Mouse (Mus musculus) cortical plate, adult 2 months (tissue): ENCODE measurements around the gene Efna3. TPM values are rescaled to one million over a fixed set of nuclear protein-coding genes. Genes with fewer than 3 reads are reported as not detected.
A peak's percentile ranks its signal among the peaks of the same experiment; 100 is the strongest.

Source experiments
- H3K27ac ChIP-seq: fragments of 200-500 bp; 2 replicates; pipeline ENCODE4 v1.5.1; 2012; ENCODE audit warnings: low read length, control low read depth, inconsistent platforms; ENCODE audit not compliant: insufficient read depth
- H3K4me1 ChIP-seq: fragments of 200-500 bp; 2 replicates; pipeline ENCODE4 v1.6.1; 2011; ENCODE audit warnings: low read length; ENCODE audit not compliant: control insufficient read depth, insufficient read depth
- H3K4me3 ChIP-seq: fragments of 200-500 bp; 2 replicates; pipeline ENCODE4 v1.5.1; 2011; ENCODE audit warnings: mild to moderate bottlenecking, low read length, control low read depth; ENCODE audit not compliant: insufficient read depth
- CTCF ChIP-seq: fragments of 200-500 bp; IDR thresholded peaks from 2 replicates; pipeline ENCODE4 v1.5.1; 2011; ENCODE audit warnings: mild to moderate bottlenecking, control low read depth, low read length; ENCODE audit not compliant: insufficient read depth; ENCODE audit errors: extremely low read depth
- POLR2A ChIP-seq: fragments of 200-500 bp; IDR thresholded peaks from 2 replicates; pipeline ENCODE4 v1.6.1; 2011; ENCODE audit warnings: mild to moderate bottlenecking, low read length, control low read depth; ENCODE audit not compliant: insufficient read depth; ENCODE audit errors: extremely low read depth
- polyA plus RNA-seq: library from polyadenylated mRNA; depleted of rRNA; stranded (reverse); fragments of >200 nt; gene quantifications from 2 replicates; pipeline ENCODE4 v1.2.3, GENCODE M21; 2012

The Efna3 gene
- polyA plus RNA-seq, 1 experiment, result 79.9 TPM

DNA sequence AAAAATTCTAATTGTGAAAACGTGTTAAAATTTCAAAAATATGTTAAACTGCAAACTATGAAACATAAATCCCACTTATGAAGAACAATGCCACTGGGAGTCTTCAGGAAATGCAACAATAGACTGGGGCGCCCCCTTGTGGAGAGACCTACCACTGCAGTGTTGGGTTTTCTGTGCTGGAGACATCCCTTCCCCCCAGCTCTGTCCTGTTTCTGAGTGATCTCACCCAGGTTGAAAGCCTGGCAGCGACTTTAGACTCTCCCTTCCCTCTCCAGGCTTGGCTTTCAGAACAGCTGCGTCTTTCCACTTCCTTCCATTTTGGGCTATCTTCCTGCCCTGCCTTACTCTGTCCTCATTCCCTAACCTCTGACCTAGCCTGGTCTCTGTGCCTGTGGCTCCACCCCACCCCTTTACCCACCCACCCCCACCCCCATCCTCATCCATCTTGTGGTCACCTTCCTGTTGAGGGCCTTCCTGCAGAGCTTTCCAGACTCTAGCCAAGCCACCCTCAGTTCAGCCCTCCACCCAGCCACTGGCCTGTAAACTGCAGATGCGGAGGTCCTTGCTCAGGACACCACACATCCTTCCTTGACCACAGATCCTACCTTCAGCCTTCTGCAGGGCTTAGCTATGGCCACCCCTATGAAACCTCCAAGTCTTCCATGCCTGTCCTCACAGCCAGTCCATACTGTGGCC is 32.2 kb upstream of the Efna3 start:
- H3K4me3 ChIP-seq, result no peak overlapping the region
- H3K4me1 ChIP-seq, result no peaks in the 10 kb centered on the region
- TF ChIP-seq CTCF, result peak; percentile 88
- TF ChIP-seq POLR2A, result no peak
- no peak overlapping the region for H3K27ac ChIP-seq

DNA sequence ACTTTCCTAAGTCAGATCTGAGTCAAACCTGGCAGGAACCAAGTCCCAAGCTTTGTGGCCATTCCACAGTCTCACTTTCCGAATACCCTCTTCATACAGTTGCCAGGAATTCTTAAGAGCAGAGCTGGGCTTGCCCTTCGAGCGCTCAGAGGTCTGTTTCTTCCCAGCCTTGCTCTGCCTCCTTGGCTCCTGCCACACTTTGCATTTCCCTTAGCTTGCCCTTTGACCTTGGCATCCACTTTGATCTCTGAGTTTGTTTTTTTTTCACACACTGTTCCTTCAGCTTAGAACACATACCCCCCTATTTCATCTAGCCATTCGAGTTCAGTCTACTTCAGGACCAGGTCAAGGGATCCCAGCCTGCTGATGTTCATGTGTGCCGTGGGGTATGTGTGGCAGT is 28.5 kb upstream of the Efna3 start:
- no peak overlapping the region for H3K27ac ChIP-seq
- no peak overlapping the region; the same call in 1 of the 2 replicates for H3K4me3 ChIP-seq
- TF ChIP-seq CTCF, result no peak
- TF ChIP-seq POLR2A, result no peak
- H3K4me1 ChIP-seq, result no peaks in the 10 kb centered on the region

DNA sequence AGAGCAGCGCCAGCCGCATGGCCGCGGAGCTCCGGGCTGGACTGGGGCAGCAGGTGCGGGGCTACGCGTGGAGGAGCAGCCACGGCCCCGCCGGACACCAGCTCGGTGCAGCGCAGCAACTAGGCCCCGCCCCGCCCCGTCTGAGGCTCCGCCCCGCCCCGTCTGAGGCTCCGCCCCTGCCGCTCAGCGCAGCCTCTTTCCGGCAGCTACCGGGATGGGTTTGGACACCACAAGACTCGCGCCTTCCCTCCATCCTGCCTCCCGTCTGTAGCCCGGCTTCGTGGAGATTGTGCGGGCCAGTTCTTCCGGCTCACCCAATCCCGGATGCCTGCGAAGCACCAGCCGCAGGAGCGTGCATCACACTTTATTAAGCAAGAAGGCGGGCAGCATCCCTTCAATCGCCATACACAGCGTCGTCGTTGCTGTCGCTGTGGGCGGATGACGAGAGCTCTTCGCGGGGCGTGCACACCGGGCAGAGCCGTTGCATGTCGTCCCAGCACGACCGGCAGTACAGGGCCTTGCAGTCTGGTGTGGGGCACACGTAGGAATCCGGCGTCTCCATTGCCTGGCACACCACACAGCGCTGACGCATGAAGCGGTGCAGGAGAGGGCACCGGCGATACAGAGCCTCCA is 27.2 kb upstream of the Efna3 start, which contains the start of gene Adam15:
Gene Adam15, minus strand, starts transcription at position 128 of the 633 bp plus-strand sequence.
- H3K27ac ChIP-seq, result peak within 1 kb of the TSS; percentile 54
- no peak for TF ChIP-seq CTCF
- TF ChIP-seq POLR2A, result peak; percentile 91
- H3K4me1 ChIP-seq, result no peaks in the 10 kb centered on the region

DNA sequence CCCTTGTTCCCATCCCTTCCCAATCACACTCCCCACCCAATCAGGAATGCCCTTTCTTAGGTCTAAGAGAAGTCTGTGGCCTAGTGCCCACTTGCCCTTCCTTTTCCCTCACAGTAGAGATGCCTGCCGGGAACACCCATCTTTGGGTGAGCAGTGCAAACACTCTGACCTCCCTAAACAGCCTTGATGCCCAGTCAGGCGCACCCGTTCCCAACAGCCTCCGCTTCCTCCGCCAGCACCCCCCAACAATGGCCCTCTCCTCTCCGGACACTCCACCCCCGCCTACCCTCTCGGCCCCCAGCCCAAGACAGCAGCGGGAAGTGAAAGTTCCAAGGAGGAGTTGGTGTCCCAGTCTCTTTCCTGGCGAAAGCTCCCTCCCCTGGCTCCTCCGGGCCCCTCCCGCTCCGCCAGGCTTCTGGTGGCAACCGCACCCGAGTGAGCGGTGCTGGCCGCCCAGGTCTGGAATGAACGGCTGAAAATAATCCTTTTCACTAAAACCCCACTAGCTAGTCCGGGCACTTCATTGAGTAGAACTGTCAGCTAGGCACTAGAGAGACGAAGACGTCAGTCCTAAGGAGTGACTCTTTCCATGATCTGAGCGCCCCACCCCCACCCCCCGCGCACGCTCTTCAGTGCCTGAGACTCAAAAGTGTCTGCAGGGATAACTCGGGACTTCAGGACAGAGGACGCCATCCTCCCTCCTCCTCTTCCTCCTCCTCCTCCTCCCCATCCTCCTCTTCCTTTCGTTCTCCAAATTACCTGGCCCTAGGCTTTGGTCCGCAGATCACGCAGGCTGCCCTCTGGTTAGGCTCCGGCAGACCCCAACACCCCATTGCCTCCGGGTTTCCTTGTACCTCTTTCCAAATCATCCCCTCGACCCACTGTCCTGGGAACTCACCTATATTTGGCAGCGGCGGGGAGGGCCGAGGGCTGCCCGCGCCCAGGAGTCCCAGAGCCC is 26.4 kb upstream of the Efna3 start:
- TF ChIP-seq POLR2A (no peak), CTCF (no peak)
- Histone ChIP-seq H3K4me1 (no peaks in the 10 kb centered on the region), H3K27ac (peak overlapping the region; percentile 54; the same call in 1 of the 2 replicates), H3K4me3 (peak overlapping the region; percentile 93)

More for the DNA sequence above, 27.2 kb upstream of the Efna3 start, which contains the start of gene Adam15:
- peak within 1 kb of the TSS; percentile 93 for H3K4me3 ChIP-seq

DNA sequence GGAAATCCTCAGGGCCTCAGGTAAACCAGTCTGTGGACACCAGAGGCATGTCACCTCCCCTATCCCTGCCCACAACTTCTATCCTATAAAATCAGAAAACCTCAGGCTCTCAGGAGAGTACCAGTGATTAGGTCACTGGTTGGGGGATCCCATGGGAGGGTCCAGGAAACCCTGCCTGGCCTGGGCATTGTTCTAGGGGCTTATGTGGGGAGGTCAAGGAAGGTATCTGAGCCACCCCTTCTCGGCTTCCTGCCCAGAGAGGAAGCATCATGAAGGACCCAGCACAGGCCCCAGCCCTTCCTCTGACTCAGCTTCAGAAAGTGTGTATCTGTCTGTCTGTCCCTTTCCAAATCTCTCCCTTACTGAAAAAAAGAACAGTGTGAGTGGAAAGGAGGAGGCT is 25.2 kb upstream of the Efna3 start:
- Histone ChIP-seq H3K4me3 (peak overlapping the region; percentile 93; the same call in 1 of the 2 replicates), H3K27ac (no peak overlapping the region), H3K4me1 (no peaks in the 10 kb centered on the region)
- TF ChIP-seq POLR2A, result no peak
- TF ChIP-seq CTCF, result no peak

DNA sequence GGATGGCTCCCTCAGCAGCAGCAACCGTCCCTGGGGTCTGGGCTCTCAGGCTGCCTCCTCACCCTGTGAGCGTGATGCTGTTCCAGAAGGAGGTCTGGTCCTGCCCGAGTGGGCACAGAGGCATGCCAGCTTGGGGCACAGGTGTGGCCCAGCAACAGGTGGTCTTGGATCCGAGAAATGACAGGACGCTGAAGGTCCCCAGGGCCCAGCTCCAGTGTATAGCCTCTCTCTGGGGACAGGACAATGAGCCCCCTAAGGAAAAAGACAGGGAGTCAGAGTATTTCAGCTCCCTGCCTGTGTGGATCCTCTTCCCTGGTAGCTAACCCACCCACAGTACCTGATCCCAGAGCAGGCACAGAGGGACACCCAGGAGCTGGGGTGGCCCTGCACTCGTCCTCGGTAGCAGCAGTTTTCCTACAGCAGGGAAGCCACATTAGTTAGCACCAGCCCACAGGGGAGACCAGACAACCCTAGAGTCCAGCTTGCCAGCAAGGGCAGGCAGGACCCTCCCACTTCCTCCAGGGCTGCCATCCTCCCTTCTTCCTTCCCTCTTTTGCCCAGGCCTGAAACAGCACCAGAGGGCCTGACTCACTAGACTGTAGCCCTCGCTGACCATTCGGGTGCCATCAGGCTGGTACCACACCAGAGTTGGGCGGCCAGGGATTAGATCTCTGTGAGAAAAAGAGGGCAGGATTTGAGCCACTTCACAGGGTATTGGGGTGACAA is 24.2 kb upstream of the Efna3 start:
- Histone ChIP-seq H3K4me3 (no peak overlapping the region), H3K4me1 (no peaks in the 10 kb centered on the region), H3K27ac (no peak overlapping the region)
- no peak for TF ChIP-seq POLR2A
- TF ChIP-seq CTCF, result no peak

DNA sequence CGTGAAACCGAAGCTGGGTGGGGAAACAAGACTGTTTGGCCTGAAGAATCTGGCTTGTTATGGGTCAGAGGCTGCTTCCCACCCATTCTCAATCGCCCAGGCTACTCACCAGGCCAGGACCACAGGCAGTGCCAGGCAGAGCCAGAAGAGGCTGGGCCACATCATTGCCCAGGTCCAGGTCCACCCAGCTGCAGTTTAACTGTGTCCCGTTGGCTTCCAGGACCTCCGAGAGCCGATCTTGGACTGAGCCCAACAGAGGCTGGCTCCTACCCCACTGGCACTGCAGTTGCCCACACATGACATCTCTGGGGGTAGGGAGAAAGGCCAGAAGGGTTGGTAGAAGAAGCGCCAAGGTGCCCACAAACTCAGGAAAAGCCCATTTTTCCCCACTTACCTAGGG is 20.5 kb upstream of the Efna3 start:
- Histone ChIP-seq H3K4me3 (no peak overlapping the region), H3K4me1 (no peaks in the 10 kb centered on the region), H3K27ac (no peak overlapping the region)
- TF ChIP-seq POLR2A, result no peak

DNA sequence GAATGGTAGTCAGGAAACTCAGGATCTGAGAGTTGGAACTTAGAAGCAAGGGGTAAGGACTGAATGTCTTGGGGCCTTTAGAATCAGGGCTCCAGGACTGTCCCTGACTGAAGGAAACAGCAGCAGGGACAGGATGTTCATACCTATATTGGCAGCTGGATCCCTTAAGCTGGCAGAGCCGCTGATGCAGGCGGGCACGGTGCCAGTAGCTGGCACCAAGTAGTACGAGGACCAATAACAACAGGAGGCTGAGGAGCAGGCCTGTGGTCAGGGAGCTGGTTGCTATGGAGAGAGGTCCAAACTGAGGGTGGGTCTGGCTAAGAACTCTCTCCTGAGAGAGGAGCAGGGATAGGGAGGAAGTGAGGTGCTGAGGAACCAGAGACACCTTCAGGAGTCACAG is 19.0 kb upstream of the Efna3 start:
- Histone ChIP-seq H3K4me1 (no peaks in the 10 kb centered on the region), H3K4me3 (no peak overlapping the region), H3K27ac (no peak overlapping the region)
- no peak for TF ChIP-seq POLR2A
- no peak for TF ChIP-seq CTCF

DNA sequence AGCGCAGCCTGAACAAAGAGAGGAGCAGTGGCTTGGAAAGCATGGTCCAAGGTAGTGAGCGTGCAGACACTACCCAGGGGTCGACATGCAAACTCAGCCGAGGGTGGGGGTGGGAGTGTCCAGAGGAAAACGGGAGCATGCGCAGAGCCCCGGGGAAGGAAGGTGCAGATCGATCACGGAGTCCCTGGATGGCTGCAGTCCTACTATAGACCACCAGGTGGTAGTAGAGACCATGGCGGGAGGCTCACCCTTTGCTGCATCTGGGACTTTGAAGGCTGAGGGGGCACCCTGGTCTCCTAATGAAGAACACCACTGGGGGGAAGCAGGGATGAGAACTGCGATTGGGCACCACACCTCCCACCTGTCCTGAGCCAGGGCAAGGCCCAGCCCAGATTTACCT is 17.7 kb upstream of the Efna3 start:
- no peak overlapping the region for H3K4me3 ChIP-seq
- peak; percentile 93 for TF ChIP-seq CTCF
- no peak for TF ChIP-seq POLR2A
- H3K27ac ChIP-seq, result no peak overlapping the region
- no peaks in the 10 kb centered on the region for H3K4me1 ChIP-seq
